In the genomic region with DNA sequence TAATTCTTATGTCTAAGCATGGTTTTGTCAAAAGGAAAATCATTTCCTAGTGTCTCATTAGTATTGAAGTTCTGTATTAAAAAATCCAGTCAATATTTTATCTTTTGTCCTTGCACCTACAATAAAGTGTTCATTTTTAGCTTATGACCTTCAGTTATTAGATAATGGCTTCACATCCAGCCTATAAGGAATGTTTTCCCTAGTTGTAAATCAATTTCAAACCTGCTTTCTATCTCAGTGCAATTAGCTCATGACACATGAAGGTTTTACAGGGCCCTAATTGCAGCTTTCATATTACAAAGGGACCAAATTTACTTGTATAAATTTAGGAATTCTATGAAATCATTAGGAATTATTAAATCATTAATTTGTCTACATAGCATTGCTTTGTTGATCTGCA, we compare ENCODE assay signal across 17 mouse cellular contexts.
"Had no signal": no experiment of that assay in that cellular context is flagged by ENCODE, and none has a peak within 500 bp of the region (broad histone marks: within the 10 kb centered on the region; RNA-seq: fewer than 3 reads in every experiment).

No protein-coding gene starts in this region.

- H3K4me3 ChIP-seq: neural tube, embryonic 12.5 days; neural tube, embryonic 13.5 days; neural tube, embryonic 15.5 days; stomach, embryonic 15.5 days had no signal

- H3K27ac ChIP-seq: neural tube, embryonic 12.5 days; neural tube, embryonic 13.5 days; neural tube, embryonic 15.5 days; stomach, embryonic 15.5 days; stomach, postnatal 0 days had no signal

- H3K4me1 ChIP-seq: neural tube, embryonic 12.5 days; neural tube, embryonic 13.5 days; neural tube, embryonic 15.5 days; stomach, embryonic 15.5 days had no signal

- H3K9me3 ChIP-seq: neural tube, embryonic 12.5 days; neural tube, embryonic 13.5 days; neural tube, embryonic 15.5 days; stomach, embryonic 15.5 days had no signal

- H3K4me2 ChIP-seq: neural tube, embryonic 12.5 days; neural tube, embryonic 13.5 days; neural tube, embryonic 15.5 days; stomach, embryonic 15.5 days had no signal

- H3K36me3 ChIP-seq: neural tube, embryonic 12.5 days; neural tube, embryonic 13.5 days; neural tube, embryonic 15.5 days; stomach, embryonic 15.5 days had no signal

- DNase-seq: retina, postnatal 1 day; right cerebral cortex, adult 18-20 months; right cerebral cortex, postnatal 14 days; right cerebral cortex, postnatal 25 days; right cerebral cortex, postnatal 4 days; spleen, adult 18-20 months; thymus, adult 18-20 months; thymus, adult 2 months; thymus, postnatal 14 days; thymus, postnatal 25 days; thymus, postnatal 36 days; thymus, postnatal 4 days had no signal

- H3K9ac ChIP-seq: neural tube, embryonic 12.5 days; neural tube, embryonic 13.5 days; neural tube, embryonic 15.5 days; stomach, embryonic 15.5 days had no signal

- H3K27me3 ChIP-seq: neural tube, embryonic 12.5 days; neural tube, embryonic 13.5 days; neural tube, embryonic 15.5 days; stomach, embryonic 15.5 days had no signal
